In the genomic region with DNA sequence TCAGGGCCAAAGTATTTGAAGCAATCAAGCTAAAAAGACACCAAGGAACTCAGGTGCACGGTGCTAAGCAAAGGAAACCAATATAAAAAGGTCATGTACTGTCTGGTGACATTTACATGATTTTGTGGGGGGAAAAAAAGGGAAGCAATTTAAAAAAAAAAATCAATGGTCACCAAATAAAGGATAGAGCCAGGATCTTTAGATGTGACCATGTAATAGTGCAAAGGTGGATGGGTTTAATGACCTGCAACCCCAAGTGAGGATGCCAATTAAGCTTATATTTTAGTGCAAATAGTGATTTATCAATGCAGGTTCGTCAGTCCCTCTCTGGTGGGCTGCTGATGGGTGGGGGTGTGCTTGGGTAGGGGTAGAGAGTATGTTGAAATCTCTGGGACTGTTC, we compare ENCODE assay signal across 13 mouse cellular contexts.
"Had no signal": no experiment of that assay in that cellular context is flagged by ENCODE, and none has a peak within 500 bp of the region (broad histone marks: within the 10 kb centered on the region; RNA-seq: fewer than 3 reads in every experiment).

No protein-coding gene starts in this region.

- H3K9ac ChIP-seq: kidney, embryonic 15.5 days; limb, embryonic 13.5 days; liver, embryonic 14.5 days; liver, postnatal 0 days; lung, embryonic 14.5 days had no signal

- H3K27ac ChIP-seq: kidney, embryonic 15.5 days; limb, embryonic 10.5 days; limb, embryonic 13.5 days; liver, embryonic 14.5 days; macrophage had no signal

- H3K27me3 ChIP-seq: kidney, embryonic 15.5 days; limb, embryonic 13.5 days had no signal

- H3K4me1 ChIP-seq: kidney, embryonic 15.5 days; limb, embryonic 10.5 days; limb, embryonic 13.5 days had no signal

- ATAC-seq: liver, postnatal 0 days; lung, postnatal 0 days had no signal

- H3K4me3 ChIP-seq: kidney, embryonic 15.5 days; limb, embryonic 10.5 days; limb, embryonic 13.5 days had no signal

- H3K4me2 ChIP-seq: kidney, embryonic 15.5 days; limb, embryonic 13.5 days; lung, embryonic 14.5 days had no signal

- H3K9me3 ChIP-seq: kidney, embryonic 15.5 days; limb, embryonic 10.5 days; limb, embryonic 13.5 days had no signal

- DNase-seq: kidney, postnatal 10 days; liver; lung, embryonic 14.5 days; midbrain, embryonic 14.5 days; thymus, adult 18-20 months; thymus, postnatal 36 days had no signal
